Mouse (Mus musculus) embryonic fibroblast, embryonic 13.5 days (primary cell): ENCODE data around the gene Cltb. TPM values are rescaled to one million over a fixed set of nuclear protein-coding genes. Genes with fewer than 3 reads are reported as not detected.
A peak's percentile ranks its signal among the peaks of the same experiment; 100 is the strongest.

ENCODE experiments used
- H3K27ac ChIP-seq: 2 replicates; pipeline ENCODE4 v1.5.1; 2012; ENCODE audit warnings: low read length, control low read depth, inconsistent platforms; ENCODE audit not compliant: insufficient read depth
- H3K4me1 ChIP-seq: 2 replicates; pipeline ENCODE4 v1.6.1; 2011; ENCODE audit warnings: low read length; ENCODE audit not compliant: control insufficient read depth, insufficient read depth
- H3K4me3 ChIP-seq: 2 replicates; pipeline ENCODE4 v1.5.1; 2011; ENCODE audit warnings: mild to moderate bottlenecking, control low read depth, low read length; ENCODE audit not compliant: insufficient read depth
- CTCF ChIP-seq: IDR thresholded peaks from 2 replicates; pipeline ENCODE4 v1.5.1; 2011; ENCODE audit warnings: mild to moderate bottlenecking, control low read depth, low read length, moderate library complexity, borderline replicate concordance; ENCODE audit not compliant: insufficient read depth
- POLR2A ChIP-seq: IDR thresholded peaks from 2 replicates; pipeline ENCODE4 v1.6.1; 2011; ENCODE audit warnings: low read depth, mild to moderate bottlenecking, control low read depth, low read length, moderate library complexity
- polyA plus RNA-seq: library from polyadenylated mRNA; stranded (reverse); fragments of >200 nt; gene quantifications from 2 replicates; pipeline ENCODE4 v1.2.4, GENCODE M21; 2011; ENCODE audit warnings: low read depth; ENCODE audit not compliant: missing spikeins, insufficient read length

The Cltb gene
- polyA plus RNA-seq, 1 experiment, result 44.8 TPM

- Histone ChIP-seq H3K27ac (no peak overlapping the region), H3K4me3 (no peak overlapping the region), H3K4me1 (no peaks in the 10 kb centered on the region)
- no peak for TF ChIP-seq POLR2A
- TF ChIP-seq CTCF, result no peak
Observed at GRCm38 (mm10) chr13:54568380-54568779, 42.8 kb downstream of the Cltb start.

DNA sequence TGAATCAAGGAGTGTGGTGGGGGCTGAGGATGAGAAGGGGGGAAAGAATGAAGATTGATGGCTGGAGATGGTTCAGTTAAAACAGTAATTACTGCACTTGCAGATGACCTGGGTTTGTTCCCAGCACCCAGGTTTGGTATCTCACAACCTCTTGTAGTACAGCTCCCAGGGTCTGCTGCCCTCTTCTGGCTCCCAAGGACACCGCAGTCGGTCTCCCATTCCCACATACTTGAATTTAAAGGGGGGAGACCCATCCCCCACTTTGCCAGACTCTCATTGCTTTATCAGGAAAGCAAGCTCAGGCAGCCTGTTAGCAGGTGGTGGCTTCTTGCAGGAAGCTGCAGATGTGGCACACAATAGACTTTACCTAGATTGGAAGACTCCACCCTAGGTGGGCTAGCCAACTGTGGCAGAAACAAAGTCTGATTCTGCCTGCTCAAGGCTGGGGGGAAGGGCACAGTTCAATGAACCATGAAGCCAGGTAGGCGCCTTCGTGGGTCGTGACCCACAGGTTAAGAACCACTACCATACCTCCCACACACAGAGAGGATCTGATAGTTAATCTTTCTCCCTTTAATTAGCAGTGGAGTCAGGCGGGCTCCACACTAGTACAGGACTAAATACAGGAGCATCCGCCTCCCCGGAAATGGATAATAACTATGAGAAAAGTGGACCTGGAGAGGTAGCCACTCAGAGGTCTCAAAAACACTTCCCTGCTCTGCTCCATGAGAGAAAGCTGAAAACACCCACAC is 45.4 kb downstream of the Cltb start:
- TF ChIP-seq POLR2A (no peak), CTCF (peak; percentile 21; the same call in 1 of the 2 replicates)
- H3K27ac ChIP-seq, result no peak overlapping the region

GRCm38 (mm10) chr13:54565201-54565581 is 46.0 kb downstream of the Cltb start, which contains the start of gene 4833439L19Rik:
Gene 4833439L19Rik (minus strand): TSS chr13:54565435.
- no peaks in the 10 kb centered on the region for H3K4me1 ChIP-seq
- TF ChIP-seq CTCF, result no peak
- TF ChIP-seq POLR2A, result peak; percentile 93
- peak within 1 kb of the TSS; percentile 81 for H3K4me3 ChIP-seq
- H3K27ac ChIP-seq, result no peak within 1 kb of the TSS

More for the DNA sequence above, 45.4 kb downstream of the Cltb start:
- Histone ChIP-seq H3K4me3 (peak overlapping the region; percentile 81), H3K4me1 (no peaks in the 10 kb centered on the region)

GRCm38 (mm10) chr13:54564232-54565200 is 46.6 kb downstream of the Cltb start:
- peak overlapping the region; percentile 81 for H3K4me3 ChIP-seq

GRCm38 (mm10) chr13:54562562-54562961 is 48.6 kb downstream of the Cltb start:
- TF ChIP-seq CTCF (no peak), POLR2A (no peak)
- no peak overlapping the region for H3K27ac ChIP-seq
- H3K4me1 ChIP-seq, result no peaks in the 10 kb centered on the region
- no peak overlapping the region for H3K4me3 ChIP-seq

More at GRCm38 (mm10) chr13:54564232-54565200, 46.6 kb downstream of the Cltb start:
- no peak overlapping the region for H3K27ac ChIP-seq
- TF ChIP-seq CTCF, result no peak
- no peak for TF ChIP-seq POLR2A
- H3K4me1 ChIP-seq, result no peaks in the 10 kb centered on the region

DNA sequence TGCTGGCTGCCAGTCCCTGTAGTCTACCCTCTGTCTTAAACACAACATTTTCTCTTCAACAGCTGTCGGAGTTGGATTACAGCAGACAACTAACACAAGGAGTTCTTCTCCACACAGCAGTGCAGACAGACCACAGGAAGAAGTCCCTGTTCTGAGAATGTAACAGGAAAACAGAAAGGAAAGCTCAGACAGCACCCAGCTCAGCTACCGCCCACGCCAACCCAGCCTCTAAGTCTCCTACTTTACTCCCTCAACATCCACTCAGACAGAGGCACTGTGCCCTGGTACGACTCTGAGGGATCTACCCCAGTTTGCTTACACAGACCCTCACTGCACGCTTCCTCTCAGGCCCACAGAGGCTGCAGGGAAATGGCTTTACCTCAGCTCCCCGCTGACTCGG is 50.5 kb downstream of the Cltb start:
- Histone ChIP-seq H3K4me1 (no peaks in the 10 kb centered on the region), H3K4me3 (no peak overlapping the region), H3K27ac (no peak overlapping the region)
- TF ChIP-seq CTCF (no peak), POLR2A (no peak)

- Histone ChIP-seq H3K27ac (no peak overlapping the region), H3K4me1 (no peaks in the 10 kb centered on the region), H3K4me3 (no peak overlapping the region)
- TF ChIP-seq POLR2A (no peak), CTCF (no peak)
Observed at GRCm38 (mm10) chr13:54559656-54560055, 51.5 kb downstream of the Cltb start.

DNA sequence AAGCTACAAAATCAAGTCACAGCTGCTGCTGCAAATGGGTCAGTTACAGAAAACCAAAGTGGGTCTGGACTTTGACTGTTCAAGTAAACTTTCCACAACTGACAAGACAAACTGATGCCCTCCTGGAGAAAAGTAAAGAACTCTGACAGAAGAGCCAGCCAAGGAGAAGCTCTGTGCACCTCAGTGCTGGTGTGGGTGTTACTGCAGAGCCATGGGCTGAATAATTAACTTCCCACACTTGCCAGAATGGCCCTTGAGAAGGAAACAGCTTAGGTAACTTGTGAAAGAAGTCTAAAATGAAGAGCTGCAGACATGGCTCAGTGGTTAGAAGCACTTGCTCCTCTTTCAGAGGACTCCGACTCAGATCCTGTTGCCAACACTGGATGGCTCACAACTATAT is 53.5 kb downstream of the Cltb start:
- TF ChIP-seq POLR2A, result no peak
- no peak overlapping the region for H3K4me3 ChIP-seq
- no peak overlapping the region for H3K27ac ChIP-seq
- H3K4me1 ChIP-seq, result no peaks in the 10 kb centered on the region

GRCm38 (mm10) chr13:54556796-54557195 is 54.3 kb downstream of the Cltb start:
- H3K27ac ChIP-seq, result no peak overlapping the region
- no peak for TF ChIP-seq CTCF
- TF ChIP-seq POLR2A, result no peak

More at GRCm38 (mm10) chr13:54556796-54557195, 54.3 kb downstream of the Cltb start:
- no peaks in the 10 kb centered on the region for H3K4me1 ChIP-seq
- no peak overlapping the region for H3K4me3 ChIP-seq
